Mouse (Mus musculus): ENCODE measurements around the gene Tmem9b. TPM values are rescaled to one million over a fixed set of nuclear protein-coding genes. Genes with fewer than 3 reads are reported as not detected.
A peak's percentile ranks its signal among the peaks of the same experiment; 100 is the strongest.

Gene Tmem9b
- polyA plus RNA-seq, 1 experiment from 2014 or later = 117 TPM

DNA sequence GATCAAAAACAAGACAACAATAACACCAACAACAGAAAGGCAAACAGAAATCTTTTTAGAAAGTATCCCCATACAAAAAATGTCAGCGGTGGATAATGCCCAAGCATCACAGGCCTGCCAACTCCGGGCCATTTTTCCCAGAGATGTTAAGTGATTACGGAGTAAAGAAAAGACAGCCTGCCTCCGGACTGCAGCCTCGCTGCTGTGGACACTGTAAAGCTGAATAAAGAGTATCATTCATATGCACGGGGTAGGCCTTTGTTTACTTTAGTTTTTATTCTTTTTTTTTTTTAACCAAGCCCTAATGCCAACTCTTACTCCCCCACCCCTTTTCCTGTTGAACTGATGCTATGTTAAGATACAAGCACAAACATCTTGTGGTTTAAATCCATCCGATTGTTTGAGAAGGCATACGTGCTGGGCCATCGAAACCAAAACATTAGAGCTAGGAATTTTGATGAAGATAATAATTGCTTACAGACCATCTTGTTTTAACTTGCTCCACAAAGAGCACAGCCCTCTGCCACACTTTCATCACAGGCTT, 66.0 kb downstream of the Tmem9b start:
- no peak overlapping the region for H3K4me2 ChIP-seq (replicated peaks; ENCODE audit: low read depth, low read length)
- peak overlapping the region; percentile 27; the same call in 1 of the 2 replicates for H3K27ac ChIP-seq (ENCODE audit: low read length)
- no peak for TF ChIP-seq CTCF (IDR thresholded peaks at IDR 0.05)
- peak; percentile 86 for TF ChIP-seq EP300 (IDR thresholded peaks at IDR 0.05)
- DNase-seq (ENCODE audit: low spot score) (peak; percentile 48), ATAC-seq (peak; percentile 68)
- no peak overlapping the region for H3K4me3 ChIP-seq (ENCODE audit: low read depth, low read length)
- no peaks in the 10 kb centered on the region for H3K9me3 ChIP-seq (ENCODE audit: low read length)
- WGBS = 12% methylated on average over 9 of the region's 9 CpGs
- H3K27me3 ChIP-seq (replicated peaks; ENCODE audit: insufficient read depth, low read length) = no peaks in the 10 kb centered on the region
- peaks cover 2% of the 10 kb centered on the region; the same call in 1 of the 2 replicates for H3K4me1 ChIP-seq (ENCODE audit: insufficient read depth, low read depth, low read length)
- H3K36me3 ChIP-seq (ENCODE audit: insufficient read depth, low read length) = no peaks in the 10 kb centered on the region
- no peak overlapping the region for H3K9ac ChIP-seq (replicated peaks; ENCODE audit: low read depth)

Other genes starting within 250 kb of the Tmem9b start
- 0.04 TPM in 2 replicates for gene Trim66, start 244.7 kb downstream of the Tmem9b start, polyA plus RNA-seq (2015; fragmentation: Nextera tagmentation; extraction: Ambion mirVana)
- 108 and 110 TPM in 2 replicates for gene Rpl27a, start 233.7 kb downstream of the Tmem9b start, polyA plus RNA-seq (2015; fragmentation: Nextera tagmentation; extraction: Ambion mirVana)
- gene St5, start 49.3 kb downstream of the Tmem9b start, polyA plus RNA-seq (2015; fragmentation: Nextera tagmentation; extraction: Ambion mirVana) = 58.9 and 61.8 TPM in 2 replicates
- gene Akip1, start 49.2 kb downstream of the Tmem9b start, polyA plus RNA-seq (2015; fragmentation: Nextera tagmentation; extraction: Ambion mirVana) = 48.6 and 52.5 TPM in 2 replicates
- gene BC051019, start 29.0 kb downstream of the Tmem9b start, polyA plus RNA-seq (2015; fragmentation: Nextera tagmentation; extraction: Ambion mirVana) = 22.7 and 24.3 TPM in 2 replicates
- 0.64 and 0.89 TPM in 2 replicates for gene Ascl3, start 21.1 kb downstream of the Tmem9b start, polyA plus RNA-seq (2015; fragmentation: Nextera tagmentation; extraction: Ambion mirVana)
- 0.57 and 0.58 TPM in 2 replicates for gene Nrip3, start 29.1 kb upstream of the Tmem9b start, polyA plus RNA-seq (2015; fragmentation: Nextera tagmentation; extraction: Ambion mirVana)
- gene Scube2, start 112.8 kb upstream of the Tmem9b start, polyA plus RNA-seq (2015; fragmentation: Nextera tagmentation; extraction: Ambion mirVana) = 14.9 TPM in 2 replicates
- gene Dennd5a, start 207.6 kb upstream of the Tmem9b start, polyA plus RNA-seq (2015; fragmentation: Nextera tagmentation; extraction: Ambion mirVana) = 36.4 and 40.1 TPM in 2 replicates
- gene Tmem41b, start 234.1 kb upstream of the Tmem9b start, polyA plus RNA-seq (2015; fragmentation: Nextera tagmentation; extraction: Ambion mirVana) = 71.9 and 75.3 TPM in 2 replicates

All from lung, postnatal 0 days (tissue).